Mouse (Mus musculus) central nervous system, embryonic 18 days (tissue): Measurements from ENCODE around the gene Tmem52b. TPM values are rescaled to one million over a fixed set of nuclear protein-coding genes. Genes with fewer than 3 reads are reported as not detected.

Experiments used
- polyA plus RNA-seq: library from polyadenylated mRNA; depleted of rRNA; stranded (reverse); fragments of >200 nt; gene quantifications from 2 replicates; pipeline ENCODE4 v1.2.3, GENCODE M21; 2012; rRNA removed

The Tmem52b gene
- polyA plus RNA-seq, result not detected in 2 replicates

GRCm38 (mm10) chr6:129512367-129512766 is at the start of gene Tmem52b:
Gene Tmem52b (plus strand): TSS chr6:129512555.

GRCm38 (mm10) chr6:129507024-129507423 is 5.3 kb upstream of the Tmem52b start, which contains the start of gene Olr1:
Gene Olr1 (minus strand): TSS chr6:129507165.

GRCm38 (mm10) chr6:129532942-129533860 is 20.8 kb downstream of the Tmem52b start, which contains the start of gene Gabarapl1:
Gene Gabarapl1 (plus strand): TSS chr6:129533160.

Other genes with a start within 250 kb of the Tmem52b start
- gene Cd69, start 237.1 kb upstream of the Tmem52b start, polyA plus RNA-seq, result 0.04 TPM in 1 of 2 replicates, not detected in the other
- not detected in 2 replicates for gene 4922502D21Rik, start 180.8 kb upstream of the Tmem52b start, polyA plus RNA-seq
- gene Clec12a, start 169.9 kb upstream of the Tmem52b start, polyA plus RNA-seq, result 0.08 and 0.59 TPM in 2 replicates
- 0.17 TPM in 2 replicates for gene Clec12b, start 126.7 kb upstream of the Tmem52b start, polyA plus RNA-seq
- 0.36 and 0.49 TPM in 2 replicates for gene Clec1b, start 115.3 kb upstream of the Tmem52b start, polyA plus RNA-seq
- 0.05 and 0.08 TPM in 2 replicates for gene Clec9a, start 103.7 kb upstream of the Tmem52b start, polyA plus RNA-seq
- gene Clec1a, start 60.6 kb upstream of the Tmem52b start, polyA plus RNA-seq, result 0.71 and 0.79 TPM in 2 replicates
- gene Olr1, start 5.4 kb upstream of the Tmem52b start, polyA plus RNA-seq, result 0.01 TPM in 1 of 2 replicates, not detected in the other
- gene Gabarapl1, start 20.6 kb downstream of the Tmem52b start, polyA plus RNA-seq, result 226 TPM in 2 replicates
- 0.19 and 0.20 TPM in 2 replicates for gene Klre1, start 65.3 kb downstream of the Tmem52b start, polyA plus RNA-seq
- gene Klrd1, start 79.2 kb downstream of the Tmem52b start, polyA plus RNA-seq, result 0.12 TPM in 1 of 2 replicates, not detected in the other
- not detected in 2 replicates for gene Klrk1, start 111.3 kb downstream of the Tmem52b start, polyA plus RNA-seq
- not detected in 2 replicates for gene Klrc3, start 130.8 kb downstream of the Tmem52b start, polyA plus RNA-seq
- not detected in 2 replicates for gene Klrc2, start 148.1 kb downstream of the Tmem52b start, polyA plus RNA-seq
- gene Klrc1, start 166.4 kb downstream of the Tmem52b start, polyA plus RNA-seq, result not detected in 2 replicates
- not detected in 2 replicates for gene Klri1, start 204.6 kb downstream of the Tmem52b start, polyA plus RNA-seq
- 0.03 TPM in 1 of 2 replicates, not detected in the other for gene Klri2, start 227.9 kb downstream of the Tmem52b start, polyA plus RNA-seq